Mouse (Mus musculus): ENCODE results near the gene Synj2. TPM values are rescaled to one million over a fixed set of nuclear protein-coding genes. Genes with fewer than 3 reads are reported as not detected.
A peak's percentile ranks its signal among the peaks of the same experiment; 100 is the strongest.

The Synj2 gene
- polyA plus RNA-seq, 1 experiment from 2014 or later: 2.4 TPM

- H3K9ac ChIP-seq (ENCODE audit: low read depth, low read length): no peak overlapping the region
Measured at GRCm38 (mm10) chr17:6005638-6006471, 64.8 kb downstream of the Synj2 start.

GRCm38 (mm10) chr17:6007101-6007780, 66.2 kb downstream of the Synj2 start:
- no peak for TF ChIP-seq CTCF (IDR thresholded peaks at IDR 0.05; ENCODE audit: low read depth)

More at GRCm38 (mm10) chr17:6005638-6006471, 64.8 kb downstream of the Synj2 start:
- Histone ChIP-seq H3K27ac (peak overlapping the region; percentile 80), H3K4me2 (ENCODE audit: low read length) (0 out of 2 replicates have a peak overlapping the region, but pooled peaks have one; percentile 6), H3K27me3 (ENCODE audit: insufficient read depth, low read length) (no peaks in the 10 kb centered on the region), H3K36me3 (ENCODE audit: insufficient read depth, low read length) (peaks cover 6% of the 10 kb centered on the region; the same call in 1 of the 2 replicates), H3K4me1 (replicated peaks; ENCODE audit: insufficient read depth, low read length) (peaks cover 16% of the 10 kb centered on the region), H3K9me3 (replicated peaks; ENCODE audit: low read length) (no peaks in the 10 kb centered on the region), H3K4me3 (replicated peaks; ENCODE audit: low read depth, low read length) (no peak overlapping the region)
- peak; percentile 96 for DNase-seq (ENCODE audit: low spot score)
- peak; percentile 29; the same call in 1 of the 2 replicates for TF ChIP-seq CTCF (IDR thresholded peaks at IDR 0.05; ENCODE audit: low read depth)
- 24% methylated on average over 14 of the region's 14 CpGs for WGBS
- ATAC-seq (replicated peaks; ENCODE audit: low FRiP score, low read depth): peak; percentile 61; the same call in 1 of the 2 replicates

GRCm38 (mm10) chr17:6007902-6008301, 66.8 kb downstream of the Synj2 start:
- no peaks in the 10 kb centered on the region for H3K27me3 ChIP-seq (ENCODE audit: insufficient read depth, low read length)
- ATAC-seq (replicated peaks; ENCODE audit: low FRiP score, low read depth): no peak
- 71% methylated on average over 9 of the region's 9 CpGs for WGBS
- peaks cover 6% of the 10 kb centered on the region; the same call in 1 of the 2 replicates for H3K36me3 ChIP-seq (ENCODE audit: insufficient read depth, low read length)
- peaks cover 16% of the 10 kb centered on the region for H3K4me1 ChIP-seq (replicated peaks; ENCODE audit: insufficient read depth, low read length)
- H3K9me3 ChIP-seq (replicated peaks; ENCODE audit: low read length): no peaks in the 10 kb centered on the region
- TF ChIP-seq CTCF (IDR thresholded peaks at IDR 0.05; ENCODE audit: low read depth): no peak
- no peak overlapping the region for H3K27ac ChIP-seq
- H3K9ac ChIP-seq (ENCODE audit: low read depth, low read length): no peak overlapping the region
- no peak overlapping the region for H3K4me3 ChIP-seq (replicated peaks; ENCODE audit: low read depth, low read length)
- no peak overlapping the region for H3K4me2 ChIP-seq (ENCODE audit: low read length)
- DNase-seq (ENCODE audit: low spot score): no peak

More at GRCm38 (mm10) chr17:6007101-6007780, 66.2 kb downstream of the Synj2 start:
- H3K9me3 ChIP-seq (replicated peaks; ENCODE audit: low read length): no peaks in the 10 kb centered on the region
- no peak overlapping the region for H3K4me2 ChIP-seq (ENCODE audit: low read length)
- H3K9ac ChIP-seq (ENCODE audit: low read depth, low read length): no peak overlapping the region
- no peak overlapping the region for H3K27ac ChIP-seq
- no peak overlapping the region for H3K4me3 ChIP-seq (replicated peaks; ENCODE audit: low read depth, low read length)
- H3K27me3 ChIP-seq (ENCODE audit: insufficient read depth, low read length): no peaks in the 10 kb centered on the region
- 83% methylated on average over 5 of the region's 5 CpGs for WGBS
- H3K4me1 ChIP-seq (replicated peaks; ENCODE audit: insufficient read depth, low read length): peaks cover 16% of the 10 kb centered on the region
- ATAC-seq (replicated peaks; ENCODE audit: low FRiP score, low read depth) (no peak), DNase-seq (ENCODE audit: low spot score) (no peak)
- peaks cover 6% of the 10 kb centered on the region; the same call in 1 of the 2 replicates for H3K36me3 ChIP-seq (ENCODE audit: insufficient read depth, low read length)

- H3K9me3 ChIP-seq (replicated peaks; ENCODE audit: low read length): no peaks in the 10 kb centered on the region
- TF ChIP-seq CTCF (IDR thresholded peaks at IDR 0.05; ENCODE audit: low read depth): no peak
- H3K27ac ChIP-seq: no peak overlapping the region
- H3K27me3 ChIP-seq (ENCODE audit: insufficient read depth, low read length): no peaks in the 10 kb centered on the region
- H3K4me3 ChIP-seq (replicated peaks; ENCODE audit: low read depth, low read length): no peak overlapping the region
- H3K9ac ChIP-seq (ENCODE audit: low read depth, low read length): no peak overlapping the region
- 82% methylated on average over 11 of the region's 11 CpGs for WGBS
- no peak for DNase-seq (ENCODE audit: low spot score)
- H3K4me2 ChIP-seq (ENCODE audit: low read length): no peak overlapping the region
- H3K4me1 ChIP-seq (replicated peaks; ENCODE audit: insufficient read depth, low read length): peaks cover 16% of the 10 kb centered on the region
- ATAC-seq (replicated peaks; ENCODE audit: low FRiP score, low read depth): no peak
- H3K36me3 ChIP-seq (ENCODE audit: insufficient read depth, low read length): peaks cover 6% of the 10 kb centered on the region; the same call in 1 of the 2 replicates
Measured at GRCm38 (mm10) chr17:6008590-6008989, 67.5 kb downstream of the Synj2 start.

- Histone ChIP-seq H3K4me1 (replicated peaks; ENCODE audit: insufficient read depth, low read length) (peaks cover 16% of the 10 kb centered on the region), H3K4me3 (replicated peaks; ENCODE audit: low read depth, low read length) (no peak overlapping the region), H3K9ac (ENCODE audit: low read depth, low read length) (no peak overlapping the region), H3K4me2 (ENCODE audit: low read length) (no peak overlapping the region), H3K27ac (no peak overlapping the region), H3K36me3 (ENCODE audit: insufficient read depth, low read length) (peaks cover 6% of the 10 kb centered on the region; the same call in 1 of the 2 replicates), H3K9me3 (replicated peaks; ENCODE audit: low read length) (no peaks in the 10 kb centered on the region), H3K27me3 (ENCODE audit: insufficient read depth, low read length) (no peaks in the 10 kb centered on the region)
- DNase-seq (ENCODE audit: low spot score) (no peak), ATAC-seq (replicated peaks; ENCODE audit: low FRiP score, low read depth) (no peak)
- WGBS: 90% methylated on average over 4 of the region's 4 CpGs
- no peak for TF ChIP-seq CTCF (IDR thresholded peaks at IDR 0.05; ENCODE audit: low read depth)
Measured at GRCm38 (mm10) chr17:6009606-6010005, 68.5 kb downstream of the Synj2 start.

GRCm38 (mm10) chr17:6013079-6013478, 72.0 kb downstream of the Synj2 start:
- Histone ChIP-seq H3K9ac (ENCODE audit: low read depth, low read length) (no peak overlapping the region), H3K4me1 (replicated peaks; ENCODE audit: insufficient read depth, low read length) (no peaks in the 10 kb centered on the region), H3K36me3 (ENCODE audit: insufficient read depth, low read length) (peaks cover 6% of the 10 kb centered on the region; the same call in 1 of the 2 replicates), H3K4me3 (replicated peaks; ENCODE audit: low read depth, low read length) (no peak overlapping the region), H3K4me2 (ENCODE audit: low read length) (no peak overlapping the region), H3K27me3 (ENCODE audit: insufficient read depth, low read length) (no peaks in the 10 kb centered on the region), H3K27ac (no peak overlapping the region), H3K9me3 (replicated peaks; ENCODE audit: low read length) (no peaks in the 10 kb centered on the region)
- ATAC-seq (replicated peaks; ENCODE audit: low FRiP score, low read depth) (no peak), DNase-seq (ENCODE audit: low spot score) (no peak)
- no peak for TF ChIP-seq CTCF (IDR thresholded peaks at IDR 0.05; ENCODE audit: low read depth)
- WGBS: 74% methylated on average over 4 of the region's 4 CpGs
